Mouse (Mus musculus) brain, embryonic 14.5 days (tissue): ENCODE measurements at regions not wholly inside any gene's neighbourhood (a gene's known extent, or its start where the extent isn't known, plus 50 kb on each side); places are given as distances from the start of the nearest gene placed in this dataset.

Experiments used
- CTCF ChIP-seq: fragments of 200-500 bp; IDR thresholded peaks from 2 replicates; pipeline ENCODE4 v1.5.1; 2012; ENCODE audit warnings: inconsistent platforms, mild to moderate bottlenecking, moderate library complexity, borderline replicate concordance; ENCODE audit not compliant: insufficient read depth, insufficient read length; ENCODE audit errors: extremely low read depth
- POLR2A ChIP-seq: fragments of 200-500 bp; IDR thresholded peaks from 2 replicates; pipeline ENCODE4 v1.6.1; 2012; ENCODE audit warnings: mild to moderate bottlenecking, inconsistent platforms, borderline replicate concordance; ENCODE audit not compliant: poor library complexity, insufficient read depth, insufficient read length, severe bottlenecking; ENCODE audit errors: extremely low read depth

- TF ChIP-seq POLR2A (no peak), CTCF (no peak)
Observed at GRCm38 (mm10) chr1:179866056-179866772, 62.7 kb upstream of the Ahctf1 start.
